Mouse (Mus musculus) right cerebral cortex, postnatal 14 days (tissue): ENCODE measurements at regions not wholly inside any gene's neighbourhood (a gene's known extent, or its start where the extent isn't known, plus 50 kb on each side); places are given as distances from the start of the nearest gene placed in this dataset.
A peak's percentile ranks its signal among the peaks of the same experiment; 100 is the strongest.

ENCODE experiments used
- DNase-seq: peaks from one replicate; pipeline ENCODE4 v3.0.0; 2022

- no peak for DNase-seq
Measured at GRCm38 (mm10) chr11:28782486-28782885, 70.5 kb upstream of the Efemp1 start.

DNA sequence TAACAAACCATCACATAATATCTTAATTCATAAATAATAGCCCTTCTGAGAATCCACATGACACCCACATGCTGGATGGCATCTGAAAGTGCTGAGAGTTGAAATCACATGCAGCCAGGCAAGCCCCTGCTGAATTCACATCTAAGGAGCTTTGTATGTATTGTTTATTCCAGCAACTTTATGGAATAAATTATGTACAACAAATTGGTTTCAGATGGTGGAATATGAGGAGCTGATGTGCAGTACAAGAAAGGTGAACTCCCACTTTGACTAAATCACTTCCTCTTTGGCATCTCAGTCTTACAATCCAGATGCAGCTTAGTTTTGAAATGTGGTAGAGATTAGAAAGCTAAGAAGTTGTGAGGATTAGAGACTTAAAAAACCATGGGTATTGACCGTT lies 82.2 kb upstream of the Efemp1 start:
- DNase-seq: no peak

GRCm38 (mm10) chr11:28760751-28761150 lies 92.3 kb upstream of the Efemp1 start:
- DNase-seq: no peak

- peak; percentile 6 for DNase-seq
Measured at GRCm38 (mm10) chr11:28734941-28735597, 117.9 kb upstream of the Efemp1 start.

DNA sequence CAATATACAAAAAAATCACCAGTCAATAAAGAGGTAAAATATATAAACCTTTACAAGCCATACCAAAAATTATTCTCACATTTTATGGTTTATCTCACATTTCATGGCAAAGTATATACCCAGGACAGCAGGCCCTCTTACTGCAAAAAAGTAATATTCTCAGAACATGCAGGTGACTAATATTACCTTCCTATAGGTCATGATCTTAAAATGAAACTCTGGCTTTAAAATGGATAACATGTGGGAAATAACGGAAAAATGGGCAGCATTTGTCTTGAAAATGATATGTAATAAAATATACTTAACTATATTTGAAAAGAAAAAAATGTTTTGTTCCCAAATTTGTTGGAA lies 118.4 kb upstream of the Efemp1 start:
- no peak for DNase-seq

DNA sequence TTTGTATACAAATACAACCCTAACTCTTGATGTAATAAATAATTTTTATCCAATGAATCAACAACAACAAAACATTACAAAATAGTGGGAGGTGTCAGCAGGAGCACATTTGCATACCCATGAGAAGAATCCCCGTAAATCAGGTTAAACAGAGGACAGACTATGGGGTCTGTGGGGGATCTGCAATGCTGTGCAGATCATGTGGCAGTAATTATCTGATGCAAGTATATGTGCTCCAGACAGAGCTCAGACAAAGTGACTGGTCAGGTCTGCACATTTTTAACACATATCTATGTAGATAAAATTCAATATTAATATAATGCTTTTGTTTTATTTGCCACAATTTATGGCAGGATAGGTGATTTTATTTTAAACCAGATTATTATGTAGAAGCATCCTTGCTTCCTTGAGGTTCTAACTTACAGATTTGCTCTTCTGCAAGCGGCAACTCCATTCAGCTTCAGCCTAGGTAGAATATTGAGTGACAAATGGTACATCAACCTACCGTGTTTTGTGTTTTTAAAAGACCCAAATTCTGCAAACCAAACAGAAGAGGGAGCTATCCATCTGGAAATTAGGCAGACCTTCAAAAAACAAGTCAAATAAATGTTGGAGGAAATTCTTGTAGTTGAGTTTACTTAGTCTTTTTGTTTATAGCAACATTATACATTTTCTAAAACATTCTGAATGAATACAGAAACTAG lies 119.0 kb upstream of the Efemp1 start:
- DNase-seq: no peak

- DNase-seq: no peak
Measured at GRCm38 (mm10) chr11:28730140-28730539, 122.9 kb upstream of the Efemp1 start.

GRCm38 (mm10) chr11:28709511-28709910 lies 125.4 kb upstream of the Ccdc85a start:
- no peak for DNase-seq

GRCm38 (mm10) chr11:28708431-28708830 lies 124.3 kb upstream of the Ccdc85a start:
- no peak for DNase-seq

GRCm38 (mm10) chr11:28702384-28702783 lies 118.3 kb upstream of the Ccdc85a start:
- DNase-seq: no peak

DNA sequence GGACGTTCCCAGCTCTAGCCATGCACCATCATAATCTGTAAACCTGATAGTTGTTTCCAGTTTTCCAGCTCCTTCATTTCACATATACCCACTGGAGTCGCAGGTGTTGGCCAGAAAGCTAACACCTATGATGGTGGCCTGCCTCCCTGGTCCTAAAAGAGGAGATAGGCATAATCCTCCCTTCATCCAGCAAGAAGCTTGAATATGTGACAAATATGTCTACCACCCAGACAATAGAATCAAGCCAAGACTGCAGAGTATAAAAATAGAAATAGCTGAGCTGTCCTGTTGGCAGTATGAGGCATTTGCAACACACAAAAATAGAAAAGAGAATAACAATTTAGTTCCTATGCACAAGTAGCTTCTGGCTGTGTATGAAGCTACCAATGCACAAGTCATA lies 117.3 kb upstream of the Ccdc85a start:
- no peak for DNase-seq

- no peak for DNase-seq
Measured at GRCm38 (mm10) chr11:28699766-28700165, 115.6 kb upstream of the Ccdc85a start.

DNA sequence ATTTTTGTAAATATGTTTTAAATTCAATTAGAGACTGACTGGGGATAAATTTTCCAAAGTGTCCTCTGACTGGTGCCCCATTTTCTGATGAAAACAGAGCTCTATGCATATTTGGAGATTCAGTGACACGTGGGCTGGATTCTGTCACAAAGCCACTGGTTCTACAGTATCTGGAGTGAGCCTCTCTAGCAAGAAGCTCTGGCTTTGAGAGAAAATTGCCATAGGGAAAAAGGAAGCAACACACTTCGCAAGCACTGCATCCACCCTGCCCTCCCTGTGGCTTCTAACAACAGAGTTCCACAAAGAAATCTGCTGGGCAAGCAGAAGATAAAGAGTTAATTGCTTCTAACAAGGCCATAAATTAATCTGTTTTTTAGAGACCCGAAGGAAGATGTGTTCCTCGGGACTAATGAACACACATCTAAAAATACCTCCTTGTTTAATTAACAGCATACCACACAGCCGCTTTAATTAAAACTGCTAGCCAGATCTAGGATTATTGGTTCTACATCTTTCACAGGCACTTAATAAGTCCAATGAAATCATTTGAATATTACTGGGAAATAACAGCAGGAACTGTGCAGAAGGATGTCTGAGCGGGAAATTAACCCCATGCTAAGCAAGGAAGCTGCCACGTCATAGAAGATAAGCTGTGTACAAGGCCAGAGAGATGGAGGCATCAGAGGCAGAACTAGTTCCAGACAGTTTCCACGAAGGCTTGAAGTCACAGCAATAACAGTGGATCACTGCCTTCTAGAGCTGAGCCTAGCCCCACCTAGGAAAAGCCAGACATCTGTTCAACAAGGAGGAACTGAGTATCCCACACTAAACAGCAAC lies 113.7 kb upstream of the Ccdc85a start:
- DNase-seq: no peak

DNA sequence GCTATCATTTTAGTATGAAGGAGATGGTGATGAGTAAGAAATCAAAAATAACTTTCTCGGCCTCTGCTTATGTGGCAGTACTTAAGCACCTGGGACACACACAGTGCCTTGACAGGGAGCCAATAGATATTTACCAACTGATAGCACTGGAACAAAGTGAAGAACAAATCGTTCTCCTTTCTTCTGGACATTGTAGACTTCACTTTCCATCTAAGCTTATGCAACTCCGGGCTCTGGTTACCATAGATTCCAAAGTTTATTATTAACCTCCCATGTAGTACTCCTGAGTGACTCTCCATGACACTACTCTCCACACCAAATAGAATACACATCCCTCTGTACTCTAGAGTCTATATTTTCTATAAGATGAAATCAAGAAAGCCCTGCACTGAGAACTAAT lies 110.9 kb upstream of the Ccdc85a start:
- DNase-seq: no peak

GRCm38 (mm10) chr11:28693303-28693702 lies 109.2 kb upstream of the Ccdc85a start:
- no peak for DNase-seq

- DNase-seq: peak; percentile 17
Measured at GRCm38 (mm10) chr11:28692263-28693194, 108.4 kb upstream of the Ccdc85a start.

DNA sequence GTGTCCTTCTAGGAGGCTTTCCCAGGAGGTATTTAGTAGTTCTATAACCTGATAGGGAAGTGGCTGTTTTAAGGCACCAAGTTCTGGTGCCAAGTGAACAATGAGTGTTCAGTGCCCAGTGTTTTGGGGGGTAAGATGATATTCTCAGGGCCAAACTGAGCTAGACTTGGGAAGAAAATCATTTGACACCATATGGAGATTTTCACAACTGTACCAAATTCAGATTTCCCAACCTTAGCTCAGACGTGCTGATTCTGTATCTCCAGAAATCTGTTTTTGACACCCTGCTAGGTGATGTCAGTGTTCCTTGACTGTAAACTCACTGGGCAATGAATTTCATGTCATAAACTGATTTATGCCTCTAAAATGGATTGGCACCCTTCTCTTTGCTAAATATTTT lies 104.3 kb upstream of the Ccdc85a start:
- no peak for DNase-seq

DNA sequence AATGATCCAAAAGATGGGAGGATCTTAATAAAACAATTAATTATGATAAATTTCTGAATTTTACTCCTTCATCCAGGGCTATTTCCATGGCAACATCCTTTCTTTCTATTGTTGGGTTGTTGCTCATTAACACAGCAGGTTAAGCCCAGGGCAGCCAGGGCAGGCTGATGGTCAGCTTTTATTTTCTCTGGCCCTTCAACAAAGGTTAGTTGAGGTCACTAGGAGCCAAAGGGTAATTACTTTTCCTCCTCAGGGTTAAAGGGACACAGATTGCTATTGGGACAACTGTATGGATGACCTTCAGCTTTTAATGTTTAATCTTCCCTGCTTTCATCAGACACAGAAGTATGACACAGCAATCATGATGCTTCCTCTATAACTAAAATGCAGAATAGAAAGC lies 101.3 kb upstream of the Ccdc85a start:
- DNase-seq: no peak

- no peak for DNase-seq
Measured at GRCm38 (mm10) chr11:28681311-28681710, 97.2 kb upstream of the Ccdc85a start.

DNA sequence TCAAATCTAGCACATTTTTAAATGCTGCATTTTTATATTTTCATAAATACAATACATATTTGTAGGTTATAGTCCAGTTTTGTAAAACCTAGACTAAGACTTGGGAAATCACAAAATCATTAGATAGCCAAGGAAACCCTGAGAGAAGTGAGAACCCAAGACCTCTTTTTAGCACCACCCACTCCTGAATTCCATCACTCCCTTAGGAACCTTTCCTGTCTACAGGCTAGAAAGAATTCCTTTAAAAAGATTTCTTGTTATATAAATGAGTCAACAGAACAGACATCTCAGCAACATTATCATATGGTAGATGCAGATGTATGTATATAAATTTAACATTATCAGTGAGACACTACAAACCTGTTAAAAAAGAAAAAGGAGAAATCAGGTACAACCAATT lies 86.6 kb upstream of the Ccdc85a start:
- no peak for DNase-seq

- no peak for DNase-seq
Measured at GRCm38 (mm10) chr11:28669359-28669758, 85.2 kb upstream of the Ccdc85a start.

DNA sequence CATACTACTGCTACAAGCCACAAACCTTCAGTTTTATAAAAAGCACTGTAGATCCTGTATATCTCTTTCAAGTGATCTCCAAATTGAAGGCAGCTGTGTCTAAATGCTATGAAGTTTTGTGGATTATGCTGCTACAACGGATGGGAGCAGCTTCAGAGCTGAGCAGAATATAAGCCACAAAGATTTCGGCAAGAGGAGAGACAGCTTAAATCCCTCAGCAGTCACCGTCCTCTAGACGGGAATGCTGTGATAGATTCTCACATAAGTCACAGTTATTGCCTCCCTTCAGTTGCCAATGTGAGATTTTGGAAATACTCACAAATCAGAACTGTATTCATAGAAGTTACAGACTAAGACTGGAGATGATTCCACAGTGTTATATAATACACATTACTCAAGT lies 76.3 kb upstream of the Ccdc85a start:
- DNase-seq: no peak
